Mouse (Mus musculus): ENCODE results near the gene F5.
"Not testable (repeated sequence)": the region's sequence is repeated elsewhere in the genome, so short reads cannot be mapped to it uniquely, and the experiment has no call there.

F5 gene

DNA sequence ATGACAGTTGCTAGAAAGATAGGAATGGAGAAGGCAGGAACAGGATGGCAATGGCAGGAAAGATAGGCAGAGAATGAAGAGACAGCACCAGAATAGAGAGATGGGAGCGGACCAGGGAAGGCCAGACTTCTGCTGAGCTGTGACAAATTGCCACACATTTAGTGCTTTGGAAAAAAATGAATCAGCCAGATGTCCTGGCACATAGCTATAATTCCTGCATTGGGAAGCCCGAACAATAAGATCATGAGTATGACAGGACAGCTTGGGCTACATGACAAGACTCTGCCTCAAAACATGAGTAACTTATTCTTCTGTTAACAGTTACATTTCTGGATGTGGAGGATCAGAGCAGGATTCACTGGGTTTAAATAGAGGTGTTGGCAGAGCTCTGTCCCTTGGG lies 8.1 kb downstream of the F5 start:
- no peak for DNase-seq (ENCODE audit: low spot score in 2 of 2)

DNA sequence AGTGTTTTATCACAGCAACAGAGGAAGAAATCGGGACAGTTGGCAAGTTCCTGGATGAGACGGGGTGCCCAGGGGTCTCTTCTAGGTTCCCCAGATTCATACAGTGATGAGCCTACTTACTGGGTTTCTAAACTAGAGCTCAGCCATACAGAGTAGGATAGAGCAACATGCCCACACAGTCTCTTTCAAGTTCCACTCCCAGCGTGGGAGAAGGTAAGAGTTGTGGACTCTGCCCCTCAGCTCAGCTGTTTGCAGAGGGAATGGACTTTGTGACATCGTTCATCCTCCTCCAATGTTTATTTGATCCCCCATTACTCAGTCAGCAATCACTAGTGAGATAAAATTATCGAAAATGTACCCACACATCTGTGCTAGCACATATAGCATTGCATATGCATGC lies 11.1 kb downstream of the F5 start:
- DNase-seq (ENCODE audit: low spot score in 2 of 2) = no peak

DNA sequence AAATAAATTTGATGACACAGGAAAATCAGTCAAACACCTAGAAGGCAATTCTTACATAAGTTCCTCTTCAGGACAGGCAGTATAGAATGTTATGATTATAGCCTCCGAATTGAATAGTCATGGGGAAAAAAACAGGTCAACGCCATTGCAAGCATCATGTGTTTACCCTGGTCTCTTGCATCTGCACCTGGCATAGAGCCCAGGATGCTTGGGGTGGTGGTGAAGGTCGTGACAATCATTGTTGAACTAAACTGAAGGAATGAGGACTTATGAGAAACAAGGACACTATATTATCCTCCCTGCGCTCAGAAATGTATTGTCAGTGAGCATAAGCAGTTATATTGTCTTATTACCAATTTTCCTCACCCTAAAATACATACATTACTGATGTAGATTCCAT lies 17.2 kb downstream of the F5 start:
- DNase-seq (ENCODE audit: low spot score in 2 of 2) = no peak

DNA sequence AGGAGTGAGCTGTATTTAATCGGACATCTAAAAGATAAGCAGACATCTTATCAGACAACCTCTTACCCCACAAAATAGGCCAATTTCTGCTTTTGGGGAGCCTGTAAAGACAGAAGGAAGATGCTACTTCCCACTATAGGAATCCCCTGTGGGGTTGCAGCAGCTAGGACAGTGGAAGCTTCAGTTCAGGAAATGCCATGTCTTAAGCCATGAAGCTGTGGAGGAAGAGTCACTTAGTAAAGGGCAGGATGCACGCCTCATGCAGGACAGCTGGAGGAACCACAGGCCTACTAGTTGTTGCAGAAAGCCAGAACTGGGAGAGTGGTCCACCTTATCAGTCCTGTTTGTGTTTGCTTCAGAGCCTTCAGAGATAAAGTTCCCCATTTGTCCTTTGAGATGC lies 18.8 kb downstream of the F5 start:
- DNase-seq (ENCODE audit: low spot score in 2 of 2) = no peak

DNA sequence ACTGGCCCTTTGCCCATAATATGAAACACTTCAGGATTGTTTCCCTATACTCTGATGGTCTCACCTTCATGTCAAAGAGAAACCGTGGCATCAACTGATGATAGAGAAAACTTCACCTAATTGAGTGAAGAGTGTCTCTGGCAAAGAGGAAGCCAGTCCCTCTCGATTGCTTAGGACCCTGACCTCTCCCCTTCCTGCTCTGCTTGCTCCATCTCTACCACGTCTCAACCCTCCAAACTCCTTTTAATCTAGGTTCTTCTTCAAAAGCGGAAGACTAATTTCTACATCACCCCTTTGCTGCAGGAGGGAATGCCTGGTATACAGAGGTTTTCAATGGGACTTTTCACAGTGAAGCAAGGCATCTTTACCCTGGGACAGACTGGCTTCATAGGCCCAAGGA lies 21.5 kb downstream of the F5 start:
- no peak for DNase-seq (ENCODE audit: low spot score in 2 of 2)

DNA sequence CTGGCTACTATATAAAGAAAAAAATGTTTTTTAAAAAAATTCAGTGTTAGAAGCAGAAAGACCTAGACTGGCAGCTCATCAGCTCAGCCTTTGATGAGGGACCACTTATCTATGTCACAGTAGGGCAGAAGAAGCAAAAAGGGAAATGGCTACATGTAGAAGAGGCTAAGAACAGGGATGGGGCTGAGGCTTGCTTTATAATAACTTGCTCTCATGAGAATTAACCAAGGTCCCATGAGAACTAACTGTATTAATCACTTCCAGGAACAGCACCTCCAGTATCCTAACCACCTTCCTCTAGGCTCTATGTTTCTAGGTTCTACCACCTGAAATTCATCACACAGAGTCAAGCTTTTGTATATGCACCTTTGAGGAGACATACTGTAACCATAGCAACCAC lies 25.2 kb downstream of the F5 start:
- no peak for DNase-seq (ENCODE audit: low spot score in 2 of 2)

DNA sequence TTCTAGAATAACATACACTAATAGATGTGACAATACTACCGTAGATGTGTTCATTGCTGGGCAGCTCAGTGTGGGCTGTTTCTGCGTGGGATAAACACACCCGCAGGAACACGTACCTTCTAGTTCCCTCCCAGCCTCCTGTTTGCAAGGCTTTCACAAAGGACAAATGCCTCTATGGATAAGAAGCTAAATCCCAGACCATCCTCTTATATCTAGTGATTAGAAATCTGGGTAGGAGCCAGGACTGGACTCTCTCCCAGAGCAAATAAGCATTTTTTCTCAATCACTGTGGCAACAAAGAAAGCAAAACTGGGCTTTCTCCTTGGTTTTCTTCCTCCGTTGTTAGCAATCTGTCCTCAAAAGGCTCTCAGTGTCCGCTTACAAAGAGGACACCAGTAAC lies 26.8 kb downstream of the F5 start:
- no peak for DNase-seq (ENCODE audit: low spot score in 2 of 2)

DNA sequence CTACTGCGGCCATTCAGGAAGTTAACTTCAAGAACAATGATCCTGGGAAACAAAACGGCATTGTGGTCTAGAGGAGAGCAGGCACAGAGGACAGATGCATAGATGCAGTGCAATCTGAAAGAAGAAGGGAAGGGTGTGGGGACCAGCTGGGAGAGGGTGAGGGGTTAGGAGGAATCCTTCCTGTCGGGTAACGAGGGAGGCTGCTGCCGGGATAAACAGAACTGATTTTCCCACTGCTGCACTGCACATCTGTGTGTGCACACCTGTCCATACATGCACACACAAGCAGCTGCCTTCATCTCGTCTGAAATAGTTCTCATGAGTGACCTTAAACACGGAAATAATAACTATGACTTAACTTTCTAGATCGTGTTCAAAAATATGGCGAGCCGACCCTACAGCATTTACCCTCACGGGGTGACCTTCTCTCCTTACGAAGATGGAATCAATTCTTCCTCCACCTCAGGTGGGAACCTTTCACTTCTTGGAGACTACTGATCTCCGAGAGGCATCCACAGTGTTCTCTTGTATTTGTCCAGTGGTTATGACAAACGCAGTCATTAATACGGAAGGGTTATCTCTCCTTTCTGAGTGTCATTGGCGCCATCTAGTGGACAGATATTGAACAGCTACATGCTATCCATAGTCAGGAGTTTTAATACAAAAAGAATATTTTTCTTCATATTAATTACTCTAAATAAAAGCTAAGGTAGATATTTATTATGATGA lies 32.7 kb downstream of the F5 start:
- DNase-seq (ENCODE audit: low spot score in 2 of 2) = peak in 1 of 2 experiments; percentile 50

DNA sequence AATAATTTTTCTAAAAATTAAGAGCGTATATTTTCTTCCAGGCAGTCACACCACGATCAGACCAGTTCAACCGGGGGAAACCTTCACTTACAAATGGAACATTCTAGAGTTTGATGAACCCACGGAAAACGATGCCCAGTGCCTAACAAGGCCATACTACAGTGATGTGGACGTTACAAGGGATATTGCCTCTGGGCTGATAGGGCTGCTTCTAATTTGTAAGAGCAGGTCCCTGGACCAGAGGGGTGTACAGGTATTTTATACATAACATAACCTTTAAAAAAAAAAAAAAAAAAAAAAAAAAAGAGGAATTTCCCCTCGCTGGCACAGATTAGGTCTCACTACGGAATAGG lies 33.2 kb downstream of the F5 start:
- no peak for DNase-seq (ENCODE audit: low spot score in 2 of 2)

DNA sequence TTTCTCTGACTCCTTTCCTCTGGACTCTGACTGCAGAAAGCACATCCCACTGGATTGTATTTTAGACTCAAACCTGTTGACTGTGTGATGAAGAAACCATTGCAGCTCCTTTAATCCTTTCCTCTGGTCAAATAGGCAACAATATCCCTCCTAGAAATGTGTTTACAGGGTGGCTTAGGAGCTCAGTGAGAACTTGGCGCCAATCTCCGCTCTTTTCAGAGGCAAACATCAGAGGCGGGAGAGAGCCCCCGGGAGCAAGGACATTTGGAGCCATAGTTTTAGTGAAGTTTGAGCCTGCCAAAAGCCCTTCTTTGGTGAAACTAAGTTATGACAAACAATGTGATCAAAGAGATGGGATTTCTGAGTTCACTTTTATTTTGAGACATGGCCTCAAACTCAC lies 33.7 kb downstream of the F5 start:
- DNase-seq (ENCODE audit: low spot score in 2 of 2) = no peak

DNA sequence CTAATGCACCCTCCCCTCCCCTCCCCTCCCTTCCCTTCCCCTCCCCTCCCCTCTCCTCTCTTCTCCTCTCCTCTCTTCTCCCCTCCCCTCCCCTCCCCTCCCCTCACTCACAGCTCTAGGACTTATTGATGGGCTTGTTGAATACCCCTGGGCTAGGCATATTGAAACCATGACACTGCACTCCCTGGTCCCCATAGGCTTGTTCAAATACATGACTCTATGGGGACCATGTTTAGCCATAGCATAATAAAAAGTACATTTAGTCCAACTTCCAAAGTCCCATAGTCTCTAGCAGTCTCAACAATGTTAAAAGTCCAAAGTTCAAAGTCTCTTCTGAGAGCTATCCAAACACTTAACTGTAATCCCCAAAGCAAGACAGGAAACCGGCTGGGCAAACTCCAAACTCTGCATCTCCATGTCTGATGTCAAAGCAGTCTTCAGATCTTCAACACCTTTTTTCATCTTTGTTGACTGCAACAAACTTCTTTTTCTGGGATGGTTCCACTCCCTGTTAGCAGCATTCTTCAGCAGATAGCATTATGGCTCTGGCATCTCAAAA lies 35.4 kb downstream of the F5 start:
- no peak for DNase-seq (ENCODE audit: low spot score in 2 of 2)

DNA sequence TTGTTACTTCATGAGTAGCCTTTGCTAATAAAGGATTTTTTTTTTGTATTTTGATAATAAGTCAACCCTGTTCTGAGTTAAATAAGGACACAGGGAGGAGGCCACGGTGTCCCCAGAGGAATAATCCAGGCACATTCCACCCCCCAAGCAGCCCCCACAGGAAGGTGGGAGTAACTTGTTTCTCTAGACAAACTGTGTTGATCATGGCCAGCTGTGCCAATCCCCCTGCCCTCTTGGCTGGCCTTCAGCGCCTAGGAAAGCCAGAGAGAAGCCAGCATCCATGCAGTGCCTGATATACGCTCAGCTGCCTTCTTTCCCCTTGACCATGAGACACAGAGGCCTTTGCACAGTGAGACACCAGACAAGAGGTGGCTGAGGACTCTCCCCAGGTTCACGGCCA lies 47.9 kb downstream of the F5 start:
- no peak for DNase-seq (ENCODE audit: low spot score in 2 of 2)

DNA sequence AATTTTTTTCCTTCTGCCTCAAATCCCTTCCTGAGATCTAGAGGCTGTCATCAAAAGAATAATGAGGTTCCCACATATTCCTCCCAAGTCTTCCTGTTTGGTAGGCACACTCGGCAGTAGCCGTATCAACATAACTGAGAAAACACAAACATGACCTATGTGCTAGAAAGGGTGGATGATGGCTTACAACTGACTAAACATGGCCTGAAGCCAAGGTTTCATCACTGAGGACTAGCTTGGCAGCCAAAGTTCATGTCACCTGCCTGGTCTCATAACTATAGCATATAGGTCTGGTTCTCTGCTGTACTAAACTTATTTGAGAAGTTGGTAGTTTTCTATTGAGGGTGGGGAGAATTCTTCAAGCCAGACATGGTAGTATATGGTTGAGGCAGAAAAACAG lies 56.8 kb downstream of the F5 start:
- DNase-seq (ENCODE audit: low spot score in 2 of 2) = no peak

DNA sequence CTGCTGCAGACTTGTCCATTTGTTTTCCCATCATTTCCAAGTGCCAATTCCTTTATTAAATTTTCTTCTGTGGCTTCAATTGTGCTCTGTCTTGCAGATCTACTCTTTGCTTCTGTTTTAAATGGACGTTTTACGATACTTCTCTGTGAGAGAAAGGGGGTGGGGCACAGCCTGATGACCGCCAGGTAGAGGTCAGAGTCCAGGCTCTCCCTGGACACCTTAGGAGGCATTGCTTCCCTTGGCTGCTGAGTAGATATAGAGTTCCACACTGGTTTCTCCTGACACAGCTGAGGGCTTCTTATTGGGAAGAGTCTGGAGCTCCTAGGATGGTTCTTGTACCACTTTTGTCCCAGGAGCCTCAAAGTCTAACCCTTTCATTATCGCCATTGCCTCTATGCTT lies 59.3 kb downstream of the F5 start:
- no peak for DNase-seq (ENCODE audit: low spot score in 2 of 2)

DNA sequence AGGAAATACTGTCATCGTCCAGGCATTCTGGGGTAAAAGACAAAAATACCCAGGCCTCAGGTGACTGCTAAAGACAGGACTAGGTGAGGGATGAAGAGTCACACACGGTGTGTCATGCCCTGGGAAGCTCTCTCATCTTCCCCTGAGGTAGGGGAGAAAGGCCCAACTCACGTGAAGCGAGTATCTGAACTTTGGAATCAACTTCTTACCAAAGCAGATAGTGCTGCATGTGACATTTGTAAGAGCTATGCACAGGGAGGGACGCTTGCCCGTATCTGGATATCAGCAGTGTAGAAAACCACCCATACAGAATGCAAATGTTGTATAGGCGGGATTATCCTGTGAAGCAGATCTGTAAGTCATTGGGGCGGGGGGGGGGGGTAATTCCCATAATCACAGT lies 61.0 kb downstream of the F5 start:
- no peak for DNase-seq (ENCODE audit: low spot score in 2 of 2)

DNA sequence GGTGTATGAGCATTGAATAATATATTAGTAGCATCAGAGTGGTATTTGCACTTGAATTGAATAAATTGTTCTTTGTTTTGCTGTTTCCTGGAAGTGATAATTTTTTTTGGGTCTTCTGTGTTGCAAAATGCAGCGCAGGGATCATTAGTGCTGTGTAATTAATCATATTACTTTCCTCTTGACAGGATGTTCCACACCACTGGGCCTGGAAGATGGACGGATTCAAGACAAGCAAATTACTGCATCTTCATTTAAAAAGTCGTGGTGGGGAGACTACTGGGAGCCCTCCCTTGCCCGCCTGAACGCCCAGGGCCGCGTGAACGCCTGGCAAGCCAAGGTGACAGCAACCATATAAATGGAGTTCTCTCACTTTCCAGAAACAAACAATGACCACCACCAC lies 62.6 kb downstream of the F5 start:
- no peak for DNase-seq (ENCODE audit: low spot score in 2 of 2)

DNA sequence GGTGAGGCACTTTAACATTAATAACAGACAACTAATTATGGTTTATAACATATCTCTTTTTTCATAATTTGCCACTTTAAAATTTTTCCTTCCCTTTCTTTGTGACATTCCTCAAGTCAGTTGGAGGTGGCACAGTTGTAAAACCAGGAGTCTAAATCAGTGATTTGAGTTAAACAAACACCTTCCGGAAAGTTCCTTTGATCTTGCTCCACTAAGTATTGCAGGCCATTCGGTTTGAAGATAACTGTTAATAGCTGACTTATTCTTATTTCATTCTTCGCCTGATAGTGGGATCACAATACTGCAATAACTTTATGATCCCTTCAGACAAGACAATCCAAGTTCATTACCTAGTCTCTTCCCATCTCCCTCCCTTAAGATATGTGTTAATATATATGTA lies 63.5 kb downstream of the F5 start:
- no peak for DNase-seq (ENCODE audit: low spot score in 2 of 2)

DNA sequence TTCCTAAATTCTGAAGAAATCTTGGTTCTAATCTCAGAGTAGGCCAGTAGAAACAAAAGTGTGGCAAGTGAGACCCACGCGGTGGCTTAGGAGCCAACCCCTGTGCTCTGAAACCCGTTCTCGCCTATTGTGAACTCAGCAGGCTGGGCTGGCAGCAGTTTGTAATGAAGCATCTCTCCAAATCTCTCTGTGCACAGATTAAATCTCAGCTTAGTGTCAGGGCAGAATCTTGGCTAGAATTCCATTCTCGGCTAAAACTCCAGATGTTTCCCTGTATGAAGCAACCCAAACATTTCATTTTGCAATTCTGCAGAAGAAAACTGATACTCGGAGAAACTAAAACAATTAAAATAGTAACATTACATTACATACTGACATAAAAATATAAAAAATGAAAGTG lies 63.9 kb downstream of the F5 start:
- DNase-seq (ENCODE audit: low spot score in 2 of 2) = no peak

DNA sequence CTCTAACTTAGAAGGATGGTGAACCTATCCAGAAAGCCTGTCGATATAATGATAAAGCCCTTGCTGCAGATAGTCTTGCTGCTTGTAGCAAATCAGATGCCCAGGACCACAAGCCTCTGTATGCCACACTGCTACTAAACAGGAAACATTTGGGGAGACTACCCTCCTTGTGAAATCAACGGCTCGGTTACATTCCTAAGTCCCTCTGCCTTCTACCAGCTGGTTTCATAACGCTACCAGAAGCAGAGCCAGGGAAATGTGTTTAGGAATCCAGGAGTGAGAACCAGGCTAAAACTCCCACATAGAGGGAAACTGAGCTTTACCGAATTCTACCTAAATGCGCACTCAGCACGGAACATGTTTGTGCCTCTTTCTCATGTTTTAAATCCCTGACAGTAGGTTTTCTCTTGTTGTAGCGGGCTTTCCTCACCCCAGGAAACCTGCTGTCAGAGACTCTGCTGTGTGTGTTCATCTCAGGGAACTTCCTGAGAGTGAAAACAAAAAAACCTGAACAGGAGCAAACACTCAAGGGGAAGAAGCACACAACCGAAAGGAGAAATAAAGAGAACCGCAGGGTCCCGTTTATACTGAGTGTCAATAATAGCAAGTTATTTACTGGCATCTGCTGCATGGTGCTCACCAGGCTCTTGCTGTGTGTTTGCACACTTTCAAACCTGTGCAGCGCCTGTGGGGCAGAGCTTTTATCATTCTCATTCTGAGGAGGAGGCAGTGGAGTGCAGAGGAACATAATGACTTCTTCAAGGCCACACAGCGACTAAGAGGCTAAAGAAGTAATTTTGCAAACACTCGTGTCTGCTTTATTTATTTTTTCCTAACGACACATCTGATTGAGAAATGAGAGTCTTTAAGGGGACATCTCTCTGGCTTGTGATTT lies 66.4 kb downstream of the F5 start:
- no peak for DNase-seq (ENCODE audit: low spot score in 2 of 2)

DNA sequence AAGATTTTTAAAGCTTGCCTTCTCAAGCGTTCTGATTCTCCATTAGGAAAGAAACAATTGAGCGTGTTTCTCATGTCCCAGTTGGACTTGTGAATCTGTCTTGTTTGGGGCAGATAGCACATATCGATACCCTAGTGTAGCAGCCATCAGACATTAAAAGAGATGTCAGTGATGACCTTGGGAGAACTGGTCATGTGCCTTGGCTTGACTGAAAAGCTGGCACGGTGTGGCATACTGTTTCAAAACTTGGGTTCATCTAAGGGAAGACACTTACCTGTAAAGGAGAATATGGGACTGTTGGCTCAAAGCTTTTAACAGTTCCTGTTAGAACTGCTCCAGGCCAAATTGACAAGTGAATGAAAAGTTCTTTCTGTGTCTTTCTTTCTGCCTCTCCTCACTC lies 68.6 kb downstream of the F5 start:
- DNase-seq (ENCODE audit: low spot score in 2 of 2) = no peak

DNA sequence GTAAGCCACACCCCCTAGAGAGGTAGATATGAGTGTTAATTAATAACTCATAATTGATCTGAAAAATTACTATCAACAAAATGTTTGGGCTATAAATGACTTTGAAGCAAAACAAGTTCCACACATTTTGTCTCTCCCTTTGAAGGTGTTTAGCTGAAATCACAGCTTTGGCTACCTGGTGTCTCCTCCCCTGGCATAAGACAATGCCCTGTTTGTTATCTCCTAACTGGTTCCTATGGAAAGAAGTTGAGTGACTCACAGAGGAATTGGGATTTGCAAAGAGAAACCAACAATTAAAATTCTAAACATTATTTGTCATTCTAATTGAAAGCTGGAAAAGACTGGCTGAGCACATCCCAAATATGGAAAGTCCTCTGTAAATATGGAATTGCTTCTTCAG lies 71.5 kb downstream of the F5 start:
- no peak for DNase-seq (ENCODE audit: low spot score in 2 of 2)

DNA sequence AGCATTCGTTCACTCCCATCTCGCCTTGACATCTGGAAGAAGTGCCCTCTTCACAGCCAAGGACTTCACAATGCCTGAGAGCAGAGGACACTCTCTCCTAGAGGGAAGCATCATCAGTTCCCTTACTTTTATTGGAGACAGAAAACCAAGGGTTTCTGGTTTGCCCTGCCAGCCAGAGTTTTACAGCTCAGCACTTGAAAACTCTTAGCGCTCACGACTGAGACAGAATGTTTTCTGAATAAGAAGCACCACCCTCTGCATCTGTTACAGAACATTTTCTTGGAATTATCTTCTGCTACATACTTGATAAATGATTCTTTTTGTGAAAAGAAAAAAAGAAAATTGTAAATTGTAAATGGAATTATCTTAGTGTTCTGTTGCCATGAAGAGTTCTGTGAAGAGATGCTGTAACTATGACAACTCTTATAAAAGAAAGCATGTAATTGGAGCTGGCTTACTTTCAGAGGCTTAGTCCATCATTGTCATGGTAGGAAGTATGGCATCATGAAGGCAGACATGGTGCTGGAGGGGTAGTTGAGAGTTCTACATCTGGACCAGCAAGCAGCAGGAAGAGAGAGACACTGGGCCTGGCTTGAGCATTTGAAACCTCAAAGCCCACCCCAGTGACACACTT lies 80.4 kb downstream of the F5 start:
- not testable (repeated sequence) for DNase-seq (ENCODE audit: low spot score in 2 of 2)

DNA sequence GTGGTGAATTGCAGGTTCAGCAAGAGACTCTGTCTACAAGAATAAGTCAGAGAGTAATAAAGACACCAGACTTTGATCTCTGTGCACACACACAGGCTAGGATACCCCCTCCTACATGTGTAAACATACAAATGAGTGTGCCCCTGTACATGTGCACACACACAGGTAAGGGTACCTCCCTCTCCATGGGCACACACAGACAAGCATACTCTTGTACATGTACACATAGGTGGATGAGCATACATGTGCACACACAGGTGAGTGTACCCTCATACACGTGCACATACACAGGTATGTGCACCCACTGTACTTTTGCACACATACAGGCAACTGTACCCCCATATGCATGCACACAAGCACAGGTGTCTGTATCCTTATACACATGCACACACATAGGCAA lies 81.8 kb downstream of the F5 start:
- DNase-seq (ENCODE audit: low spot score in 2 of 2) = no peak
